Mouse (Mus musculus): ENCODE measurements at regions not wholly inside any gene's neighbourhood (a gene's known extent, or its start where the extent isn't known, plus 50 kb on each side); places are given as distances from the start of the nearest gene placed in this dataset.

DNA sequence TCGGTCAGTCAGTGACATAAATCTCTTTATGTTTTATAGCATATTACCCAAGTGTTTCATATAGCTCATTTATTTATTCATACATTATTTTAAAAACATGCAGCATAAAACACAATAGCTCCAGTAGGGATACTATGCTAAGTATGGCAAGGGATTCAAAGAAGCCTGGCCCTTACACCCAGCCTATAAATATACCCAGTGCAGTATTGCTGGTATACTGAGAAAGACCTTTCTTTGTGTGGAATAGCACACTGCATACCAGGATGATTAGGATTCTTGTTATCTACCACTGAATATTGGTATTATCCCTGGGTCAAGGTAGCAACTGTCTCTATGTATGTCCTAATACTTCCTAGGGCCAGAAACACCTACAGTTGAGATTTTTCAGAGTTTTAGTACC lies 389.4 kb downstream of the 1190002N15Rik start:
- TF ChIP-seq CTCF (IDR thresholded peaks at IDR 0.05; ENCODE audit: borderline replicate concordance, control insufficient read depth, extremely low read depth, insufficient read depth, low read length, poor library complexity) (no peak), POLR2A (IDR thresholded peaks at IDR 0.05; ENCODE audit: control insufficient read depth, extremely low read depth, insufficient read depth, low read length, poor library complexity) (no peak)

Measured in thymus, adult 2 months (tissue).